Mouse (Mus musculus): ENCODE data around the gene Atp2b4.
"Not testable (repeated sequence)": the region's sequence is repeated elsewhere in the genome, so short reads cannot be mapped to it uniquely, and the experiment has no call there.

Gene Atp2b4

DNA sequence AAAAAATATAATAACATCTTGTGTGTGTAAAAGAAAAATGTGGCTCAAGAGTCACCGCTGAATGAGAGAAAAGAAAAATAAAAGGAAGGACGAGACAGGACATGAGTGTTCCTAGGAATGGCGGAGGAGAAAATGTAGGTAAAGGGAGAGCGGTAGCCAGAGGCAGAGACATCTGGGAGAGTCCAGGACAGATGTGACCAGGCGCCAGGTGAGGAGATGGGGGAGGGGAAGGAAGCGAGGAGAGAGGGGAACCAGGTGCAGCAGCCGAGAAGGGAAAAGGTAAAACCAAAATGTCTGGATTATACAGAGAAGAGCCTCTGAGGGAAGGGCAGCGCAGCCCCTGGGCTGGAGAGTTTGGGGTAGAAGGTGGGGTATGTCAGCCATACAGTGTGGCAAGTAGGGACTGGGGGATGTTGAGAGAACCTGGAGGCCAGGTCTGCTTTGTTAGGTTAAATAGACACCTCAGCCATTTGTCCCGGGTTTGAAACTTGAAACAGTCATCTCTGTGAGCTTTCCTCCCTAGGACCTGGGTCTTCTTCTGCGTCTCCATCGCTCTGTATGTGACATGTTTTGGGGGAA is 107.2 kb downstream of the Atp2b4 start:
- DNase-seq (ENCODE audit: low read depth): no peak

DNA sequence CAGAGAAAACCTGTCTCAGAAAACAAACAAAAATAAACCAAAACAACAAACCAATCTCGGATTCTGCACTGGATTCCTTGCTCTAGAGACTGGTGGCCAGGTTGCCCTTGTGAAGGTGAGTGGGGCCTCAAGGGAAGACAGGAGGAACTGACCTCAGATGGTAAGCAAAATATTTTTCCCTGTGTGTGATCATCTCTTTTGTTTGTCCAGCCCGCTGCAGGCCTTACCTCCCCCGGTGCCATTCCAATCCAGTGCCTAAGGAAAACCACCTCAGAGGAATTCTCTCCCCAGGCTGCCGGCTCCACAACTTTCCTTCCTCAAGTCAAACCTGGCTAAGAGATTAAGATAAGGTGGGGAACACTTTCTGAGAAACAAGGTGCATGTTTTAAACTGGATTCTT is 108.6 kb downstream of the Atp2b4 start:
- no peak for DNase-seq (ENCODE audit: low read depth)

DNA sequence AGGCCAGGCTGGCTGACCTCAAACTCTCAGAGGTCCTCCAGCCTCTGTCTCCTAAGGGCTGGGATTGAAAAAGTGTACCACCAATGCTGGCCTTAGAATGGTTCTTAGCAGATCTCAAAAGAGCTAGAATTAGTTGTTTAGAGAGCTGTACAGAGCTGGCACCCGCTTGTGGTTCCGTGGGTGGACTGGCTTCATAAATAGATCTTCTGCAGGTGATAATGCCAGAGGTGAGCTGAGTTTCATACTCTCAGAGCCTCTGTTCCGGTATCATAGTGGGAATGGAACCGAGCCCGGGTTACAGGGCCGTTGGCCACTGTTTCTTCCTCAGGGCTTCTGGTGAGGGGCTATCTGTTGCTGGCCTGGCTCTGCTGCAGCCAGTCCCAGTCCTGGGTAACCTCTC is 109.8 kb downstream of the Atp2b4 start:
- peak; percentile 55 for DNase-seq (ENCODE audit: low read depth)

DNA sequence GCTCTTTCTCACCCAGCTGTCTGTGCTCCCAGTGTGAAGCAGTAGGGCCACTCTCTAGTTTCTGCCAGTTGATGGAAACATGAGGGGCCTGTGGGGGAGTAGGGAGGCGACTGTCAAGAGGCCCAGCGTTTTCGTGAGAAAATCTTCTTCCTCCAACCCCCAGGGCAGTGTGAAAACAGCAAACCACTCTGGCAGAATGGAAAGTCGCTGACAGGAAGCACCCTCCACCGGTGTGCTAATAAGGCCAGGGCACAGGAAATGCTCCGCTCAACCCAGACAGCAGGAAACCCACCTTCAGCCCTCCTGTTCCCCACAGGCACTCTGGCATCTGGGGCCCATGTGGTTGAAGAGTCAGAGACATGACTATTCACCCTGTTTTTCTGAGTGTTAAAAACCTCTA is 110.9 kb downstream of the Atp2b4 start, which contains the start of gene Lax1:
TSS of gene Lax1 (minus strand) at position 212 of the 400 bp plus-strand sequence.
- peak; percentile 91 for DNase-seq (ENCODE audit: low read depth)

DNA sequence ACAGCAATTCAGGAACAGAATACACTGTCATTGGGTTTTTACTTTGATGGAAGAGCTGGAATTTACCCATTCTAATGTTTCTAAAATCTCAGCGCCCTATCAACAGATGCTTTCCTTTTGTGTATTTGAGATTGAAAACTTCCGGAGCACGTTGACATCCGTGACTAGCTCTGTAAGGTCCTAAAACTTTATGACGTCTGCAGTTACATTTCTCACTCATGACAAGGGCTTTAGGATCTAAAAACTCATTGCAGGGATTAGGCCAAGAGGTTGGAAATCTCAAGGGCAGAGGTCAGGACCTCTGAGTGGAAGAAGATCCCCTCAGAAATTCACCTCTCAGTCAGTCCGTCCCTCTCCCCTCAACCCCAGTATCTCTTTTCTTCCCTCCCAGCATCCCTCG is 112.5 kb downstream of the Atp2b4 start:
- peak; percentile 63 for DNase-seq (ENCODE audit: low read depth)

DNA sequence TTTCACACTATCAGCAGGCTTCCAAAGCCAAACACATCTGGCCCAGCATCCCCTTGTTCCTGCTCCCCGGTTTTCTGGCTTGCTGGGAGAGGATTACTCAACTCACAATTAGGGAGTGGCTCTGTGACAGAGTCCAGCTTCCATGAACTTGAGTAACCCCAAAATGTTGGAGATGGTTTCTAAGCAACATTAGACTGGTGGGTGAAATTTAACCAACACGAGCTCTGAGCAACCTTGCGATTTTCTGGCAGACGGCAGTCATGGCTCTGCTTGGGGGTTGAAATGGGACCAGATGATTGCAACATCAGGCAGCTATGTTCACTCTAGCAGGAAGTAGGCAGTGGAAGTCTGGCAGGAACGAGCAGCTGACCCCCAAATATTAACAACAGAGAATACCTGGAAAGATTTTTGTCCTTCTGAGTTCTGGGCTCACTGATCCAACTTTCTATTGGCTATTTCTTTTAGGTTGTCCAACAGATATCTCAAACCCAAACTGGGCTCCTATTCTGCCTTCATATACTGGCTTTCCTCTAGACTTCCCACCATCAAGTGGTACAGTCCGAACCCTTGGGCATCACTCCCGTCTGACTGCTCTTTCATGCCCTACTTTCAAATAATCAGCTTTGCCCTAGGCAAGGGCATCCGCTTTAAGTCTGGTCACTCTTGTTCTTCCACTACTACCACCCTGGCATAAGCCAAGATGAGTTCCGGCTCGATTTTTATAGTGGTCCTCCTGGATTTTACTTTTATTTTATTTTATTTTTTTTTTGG is 114.9 kb downstream of the Atp2b4 start:
- no peak for DNase-seq (ENCODE audit: low read depth)

DNA sequence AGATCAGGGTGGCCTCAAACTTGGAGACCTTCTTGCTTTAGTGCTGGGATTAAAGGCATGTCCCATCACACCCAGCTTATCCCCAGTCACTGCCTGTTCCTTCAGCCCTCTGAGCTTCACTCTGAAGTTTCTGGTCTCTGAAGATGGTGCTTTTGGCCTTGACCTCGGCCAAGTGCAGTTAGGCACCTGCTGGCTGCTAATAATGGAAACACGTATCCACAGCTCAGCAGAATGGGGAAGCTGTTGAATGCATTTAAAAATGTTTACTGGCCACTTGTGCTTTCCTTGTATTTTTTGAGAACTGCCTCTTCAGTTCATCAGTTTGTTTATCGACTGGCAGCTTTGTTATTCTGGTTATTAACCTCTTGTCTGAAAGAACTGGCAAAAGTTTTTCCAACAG is 129.0 kb downstream of the Atp2b4 start:
- no peak for DNase-seq (ENCODE audit: low read depth)

DNA sequence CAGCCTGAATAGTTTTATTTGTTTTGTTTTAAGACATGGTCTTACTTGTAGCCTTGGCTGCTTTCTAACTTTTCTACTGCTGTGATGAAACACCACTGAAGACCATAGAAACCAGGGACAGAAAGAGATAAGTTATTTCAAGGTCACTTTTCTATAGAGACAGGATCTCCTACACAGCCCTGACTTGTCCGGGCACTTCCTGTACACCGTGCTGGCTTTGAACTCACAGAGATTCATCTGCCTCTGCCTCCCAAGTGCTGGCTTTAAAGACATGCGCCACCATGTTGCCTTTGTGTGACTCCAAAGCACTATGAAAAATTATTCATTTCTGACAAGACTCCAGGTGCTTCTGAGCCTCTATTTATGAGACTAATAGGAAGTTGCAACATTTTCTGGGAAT is 129.6 kb downstream of the Atp2b4 start:
- no peak for DNase-seq (ENCODE audit: low read depth)

DNA sequence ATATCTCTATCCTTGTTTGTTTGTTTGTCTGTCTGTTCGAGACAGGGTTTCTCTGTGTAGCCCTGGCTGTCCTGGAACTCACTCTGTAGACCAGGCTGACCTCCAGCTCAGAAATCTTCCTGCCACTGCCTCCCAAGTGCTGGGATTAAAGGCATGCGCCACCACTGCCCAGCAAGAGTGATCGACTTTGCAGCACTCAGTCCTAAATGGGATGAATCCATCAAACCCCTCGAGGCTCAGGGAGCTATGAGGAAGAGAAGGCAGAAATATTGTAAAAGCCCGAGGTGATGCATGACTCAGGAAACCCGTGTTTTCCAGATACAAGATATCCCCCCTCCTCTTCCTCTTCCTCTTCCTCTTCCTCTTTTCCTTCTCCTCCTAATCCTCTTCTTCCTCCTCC is 130.1 kb downstream of the Atp2b4 start:
- no peak for DNase-seq (ENCODE audit: low read depth)

DNA sequence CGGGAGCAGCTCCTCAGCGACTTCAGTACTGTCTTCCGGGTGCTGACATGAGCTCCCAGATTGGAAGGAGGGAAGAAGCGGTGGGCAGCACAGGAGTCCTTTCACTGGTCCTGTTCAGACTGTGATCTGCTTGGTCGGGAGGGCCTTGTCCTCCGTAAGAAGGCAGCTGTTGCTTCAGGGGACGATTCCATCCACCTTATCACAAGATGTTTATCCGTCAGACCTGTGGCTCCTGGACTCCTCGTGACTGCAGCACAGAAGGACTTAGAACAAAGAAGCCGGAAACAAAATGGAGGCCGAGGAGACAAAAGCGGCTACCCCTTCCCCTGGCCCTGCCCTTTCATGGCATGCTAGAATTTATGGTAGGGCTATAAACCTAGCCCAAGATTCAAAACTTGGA is 130.7 kb downstream of the Atp2b4 start:
- no peak for DNase-seq (ENCODE audit: low read depth)

DNA sequence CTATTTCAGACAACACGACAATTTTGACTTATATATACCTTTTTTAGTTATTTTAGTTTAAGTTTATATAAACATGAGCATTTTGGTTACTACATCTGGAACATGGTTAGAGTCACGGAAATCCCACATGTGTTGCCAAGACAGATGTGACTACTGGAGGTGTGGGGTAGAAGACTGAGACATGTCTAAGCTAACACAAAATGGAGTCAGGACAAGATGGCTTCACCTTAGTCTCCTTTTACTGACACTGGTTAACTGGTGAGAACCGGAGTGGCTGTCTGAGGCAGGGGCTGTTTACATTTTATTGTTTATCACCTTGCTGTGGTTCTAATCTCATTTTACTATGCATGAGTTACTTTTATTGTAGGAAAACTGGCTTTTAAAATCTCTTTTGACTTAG is 132.2 kb downstream of the Atp2b4 start:
- DNase-seq (ENCODE audit: low read depth): no peak

DNA sequence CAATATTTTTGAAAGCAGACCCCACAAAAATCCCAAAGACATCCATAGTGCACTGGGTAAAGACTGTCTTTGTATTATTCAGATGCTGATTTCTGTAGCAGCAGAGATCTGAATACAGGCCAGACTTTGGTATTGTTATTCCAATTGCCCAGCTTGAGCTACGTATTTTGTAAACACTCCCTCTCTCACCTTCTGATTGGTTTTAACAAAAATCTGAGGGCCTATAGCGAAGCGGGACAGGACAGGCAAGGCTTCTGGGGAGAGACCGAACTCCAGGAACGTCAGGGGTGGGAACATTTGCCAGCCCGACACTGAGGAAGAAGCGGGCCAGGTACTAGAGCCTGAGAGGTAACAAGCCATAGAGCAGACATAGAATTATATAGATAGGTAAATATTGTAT is 133.1 kb downstream of the Atp2b4 start:
- no peak for DNase-seq (ENCODE audit: low read depth)

DNA sequence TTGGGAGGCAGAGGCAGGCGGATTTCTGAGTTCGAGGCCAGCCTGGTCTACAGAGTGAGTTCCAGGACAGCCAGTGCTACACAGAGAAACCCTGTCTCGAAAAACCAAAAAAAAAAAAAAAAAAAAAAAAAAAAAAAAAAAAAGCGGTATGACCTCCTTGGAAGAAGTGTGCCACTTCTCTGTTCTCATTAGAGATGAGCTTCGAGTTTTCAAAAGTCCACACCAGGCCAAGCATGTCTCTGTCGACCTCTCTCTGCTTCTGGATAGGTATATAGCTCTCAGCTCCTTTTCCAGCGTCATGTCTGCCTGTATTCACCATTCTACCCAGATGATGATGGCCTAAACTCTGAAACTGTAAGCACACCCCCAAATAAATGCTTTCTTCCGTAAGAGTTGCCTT is 135.1 kb downstream of the Atp2b4 start:
- DNase-seq (ENCODE audit: low read depth): not testable (repeated sequence)

DNA sequence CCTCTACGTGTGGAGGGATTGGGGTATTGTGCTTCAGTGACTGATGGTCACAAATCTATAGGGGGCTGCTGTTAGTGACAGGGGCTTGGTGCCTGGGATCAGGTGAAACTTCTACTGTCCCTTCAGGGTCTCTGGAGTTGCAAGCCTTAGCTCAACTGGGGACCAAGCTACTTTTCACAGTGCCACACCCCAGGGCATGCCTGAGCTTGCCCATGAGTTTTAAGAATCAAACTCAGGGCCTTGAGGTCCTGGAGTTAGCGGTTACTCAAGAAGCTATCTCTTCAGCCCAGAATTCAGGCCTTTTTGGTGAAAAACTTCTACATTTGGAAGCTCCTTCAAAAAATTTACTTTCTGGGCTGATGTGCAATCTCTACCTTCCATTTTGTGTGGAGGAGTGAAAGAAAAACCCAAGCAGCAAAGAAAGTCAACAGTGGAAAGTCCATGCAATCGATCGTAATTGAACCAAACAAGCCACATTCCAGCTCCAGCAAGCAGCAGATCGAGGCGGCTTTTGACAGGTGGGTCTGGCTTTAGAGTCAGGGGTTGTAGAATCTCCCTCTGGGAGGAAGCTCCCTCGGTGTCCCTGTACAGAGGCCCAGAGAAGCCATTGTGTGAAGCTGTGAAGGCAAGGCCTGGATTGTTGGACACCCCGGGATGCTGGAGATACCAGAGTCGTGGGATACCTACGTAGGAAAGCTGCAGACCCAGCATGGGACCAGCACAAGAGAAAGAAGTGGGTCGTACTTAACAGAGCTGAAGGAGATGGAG is 136.5 kb downstream of the Atp2b4 start:
- DNase-seq (ENCODE audit: low read depth): no peak

DNA sequence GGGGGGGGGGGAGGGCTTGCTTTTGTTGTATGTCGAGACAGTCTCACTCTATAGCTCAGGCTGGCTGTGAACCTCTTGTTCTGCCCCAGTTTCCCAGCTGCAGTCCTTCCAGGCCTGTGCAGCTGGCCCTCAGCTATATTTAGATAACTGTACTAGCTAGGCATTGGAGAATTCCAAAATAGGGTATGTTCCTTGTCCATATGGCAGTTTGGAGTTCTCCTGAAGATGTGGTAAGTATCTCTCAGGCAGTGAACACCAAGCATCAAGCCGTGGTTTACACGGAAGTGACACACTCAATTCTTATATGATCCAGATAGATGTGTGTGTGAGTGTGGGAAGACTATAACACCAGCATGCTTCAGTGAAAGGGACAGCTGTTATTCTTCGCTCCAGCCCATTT is 137.4 kb downstream of the Atp2b4 start:
- no peak for DNase-seq (ENCODE audit: low read depth)

DNA sequence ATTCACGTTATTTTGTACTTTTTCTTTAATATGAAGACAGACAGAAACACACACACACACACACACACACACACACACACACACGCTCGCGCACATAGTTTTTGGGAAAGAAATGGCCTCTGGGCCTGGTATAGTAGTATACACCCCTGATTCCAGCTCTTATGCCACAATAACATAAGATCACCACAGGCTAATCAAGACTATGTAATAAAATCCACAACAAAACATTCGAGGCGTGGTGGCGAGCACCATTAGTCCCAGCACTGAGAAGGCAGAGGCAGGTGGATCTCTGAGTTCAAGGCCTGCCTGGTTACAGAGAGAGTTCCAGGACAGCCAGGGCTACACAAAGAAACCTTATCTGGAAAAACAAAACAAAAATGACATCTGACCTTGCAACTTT is 137.9 kb downstream of the Atp2b4 start:
- no peak for DNase-seq (ENCODE audit: low read depth)

DNA sequence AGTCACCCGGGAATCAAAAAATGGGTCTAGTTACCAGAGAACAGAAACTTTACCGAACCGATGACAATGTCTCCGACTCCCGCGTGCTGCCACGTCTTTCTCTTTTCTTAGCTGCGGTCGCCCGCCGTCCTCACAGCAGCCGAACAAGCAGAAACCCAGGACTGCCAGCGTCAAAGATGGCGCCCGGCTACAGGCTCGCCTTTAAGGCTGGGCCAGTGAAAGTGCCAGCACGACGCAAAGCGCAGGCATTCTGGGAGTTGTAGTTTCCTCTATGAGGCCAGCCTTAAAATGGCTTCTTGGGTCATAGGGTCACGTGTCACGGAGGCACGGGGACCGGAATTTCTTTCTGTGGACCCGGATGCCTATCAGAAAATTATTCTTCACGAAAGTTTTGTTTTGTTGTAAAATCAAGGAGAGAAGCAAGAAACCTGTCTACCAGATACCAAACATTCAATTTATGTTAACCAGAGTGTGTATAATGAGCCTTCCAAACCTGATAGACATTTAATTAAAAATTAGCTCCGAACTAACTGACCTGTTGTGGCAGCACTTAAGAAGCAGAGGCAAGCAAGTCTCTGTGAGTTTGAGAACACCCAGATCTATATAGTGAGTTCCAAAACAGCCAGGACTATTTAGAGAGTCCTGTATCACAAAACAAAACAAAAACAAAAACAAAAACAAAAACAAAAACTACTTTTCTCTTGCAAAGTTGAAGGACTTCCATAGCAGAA is 139.5 kb downstream of the Atp2b4 start, which contains the start of gene Gm38394:
TSS of gene Gm38394 (minus strand) at position 116 of the 731 bp plus-strand sequence.
- DNase-seq (ENCODE audit: low read depth): peak; percentile 97

DNA sequence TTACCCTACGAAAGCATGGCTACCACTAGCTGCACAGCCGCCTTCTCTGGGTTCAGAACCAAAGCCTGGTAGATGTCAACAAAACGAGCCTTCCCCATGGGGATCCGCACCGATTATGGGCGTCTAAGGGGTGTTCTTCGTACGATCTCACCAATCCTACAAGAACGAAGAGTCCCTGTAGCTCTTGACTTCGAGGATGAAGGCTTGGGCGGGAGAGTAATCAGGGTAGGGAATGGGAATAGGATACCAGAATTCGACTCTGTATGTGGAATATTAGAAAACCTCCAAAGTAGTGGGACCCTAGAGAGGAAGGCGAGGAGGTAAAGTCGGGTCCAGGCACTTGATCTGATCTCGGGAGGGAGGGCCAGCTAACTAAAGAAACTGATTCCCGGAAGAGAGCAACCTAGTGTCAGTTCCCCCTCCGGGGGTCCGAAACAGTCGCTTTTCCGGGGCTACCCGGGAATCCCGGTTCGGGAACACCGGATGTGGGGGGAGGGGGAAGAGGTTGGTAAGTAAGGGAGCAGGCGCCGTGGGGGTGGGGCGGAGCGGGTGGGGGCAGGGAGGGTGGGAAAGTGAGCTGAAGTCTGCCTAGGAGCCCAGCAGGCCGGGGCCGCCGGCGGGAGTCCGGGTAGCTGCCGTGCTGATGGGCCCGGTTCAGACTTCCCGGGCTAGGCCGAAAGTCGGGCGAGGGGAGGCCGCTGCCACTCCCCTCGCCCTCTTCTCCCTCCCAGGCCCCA is 140.2 kb downstream of the Atp2b4 start, which contains the start of gene Zbed6:
TSS of gene Zbed6 (minus strand) at position 420 of the 737 bp plus-strand sequence.
- peak; percentile 60 for DNase-seq (ENCODE audit: low read depth)

DNA sequence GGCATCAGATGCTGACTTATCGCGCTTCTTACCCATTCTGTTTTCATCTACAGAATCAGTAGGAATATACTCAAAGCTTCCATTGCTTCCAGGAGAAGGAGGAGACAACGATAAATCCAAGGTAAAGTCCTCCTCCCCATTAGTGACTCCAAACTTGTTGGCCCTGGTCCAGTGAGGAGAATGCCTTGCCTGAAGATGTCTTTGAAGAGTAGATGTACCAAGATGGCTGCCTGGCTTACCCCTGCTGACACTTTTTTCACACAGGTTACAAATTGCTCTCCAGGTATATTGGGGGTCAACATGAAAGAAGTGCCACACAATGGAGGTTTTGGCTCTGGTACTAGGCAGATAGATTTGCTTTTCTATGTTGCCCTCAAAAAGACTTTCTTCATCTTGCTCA is 142.0 kb downstream of the Atp2b4 start:
- no peak for DNase-seq (ENCODE audit: low read depth)

DNA sequence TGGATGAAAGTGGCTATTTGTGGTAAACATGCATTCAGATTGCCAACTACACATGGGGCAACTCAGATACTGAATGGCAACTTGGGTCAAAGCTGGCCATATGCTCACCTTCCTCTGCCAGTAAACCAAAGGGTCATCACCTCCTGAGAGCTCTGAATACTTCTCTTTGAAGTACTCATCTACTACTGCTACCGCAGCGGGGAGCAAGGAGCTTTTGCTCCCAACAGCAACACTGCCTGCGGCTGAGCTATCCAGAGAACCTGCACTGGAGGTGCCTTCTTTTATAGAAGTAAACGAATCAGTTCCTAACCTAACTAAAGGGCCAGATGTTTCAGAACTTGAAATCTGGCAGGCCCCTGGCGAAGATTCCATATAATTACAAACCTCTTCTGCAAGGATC is 144.0 kb downstream of the Atp2b4 start:
- DNase-seq (ENCODE audit: low read depth): no peak

DNA sequence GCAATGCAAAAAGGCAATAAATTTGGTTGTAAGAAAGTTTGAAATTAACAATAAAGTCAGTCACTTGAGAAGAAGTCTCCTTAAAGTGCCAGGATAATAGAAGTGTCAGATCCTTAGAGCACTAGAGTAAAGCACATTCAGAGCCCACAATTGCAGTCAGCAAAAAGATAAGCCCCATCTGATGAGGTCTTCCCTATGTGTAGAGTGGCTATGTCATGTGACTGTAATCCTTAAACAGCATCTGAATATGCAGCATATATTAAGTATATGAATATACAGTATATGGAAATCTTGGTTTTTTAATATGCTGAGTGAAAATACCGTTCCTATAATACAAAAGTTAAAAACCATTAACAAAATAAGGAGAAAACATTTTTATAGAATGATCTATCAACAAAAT is 147.8 kb downstream of the Atp2b4 start:
- DNase-seq (ENCODE audit: low read depth): no peak

All from induced T-regulatory cell, adult 2 months (primary cell).